Mouse (Mus musculus): ENCODE data around the gene Iqck. TPM values are rescaled to one million over a fixed set of nuclear protein-coding genes. Genes with fewer than 3 reads are reported as not detected.

The Iqck gene
- polyA plus RNA-seq, 1 experiment, result 0.84 TPM

GRCm38 (mm10) chr7:118911170-118911569 lies 55.6 kb downstream of the Iqck start:
- Histone ChIP-seq H3K4me2 (ENCODE audit: low read depth) (peak overlapping the region; percentile 34), H3K36me3 (ENCODE audit: control insufficient read depth, insufficient read depth) (no peaks in the 10 kb centered on the region), H3K4me3 (no peak overlapping the region), H3K79me2 (ENCODE audit: control insufficient read depth, insufficient read depth) (no peaks in the 10 kb centered on the region), H3ac (ENCODE audit: control insufficient read depth, insufficient read length) (no peak overlapping the region), H3K27me3 (ENCODE audit: control insufficient read depth, insufficient read depth, insufficient read length) (no peaks in the 10 kb centered on the region)
- no peak for TF ChIP-seq E2F4 (IDR thresholded peaks at IDR 0.05; ENCODE audit: insufficient read depth)
- TF ChIP-seq CEBPB (IDR thresholded peaks at IDR 0.05; ENCODE audit: insufficient read depth, poor library complexity, severe bottlenecking), result no peak
- no peak for TF ChIP-seq MAX (IDR thresholded peaks at IDR 0.05; ENCODE audit: low read depth)
- no peak for TF ChIP-seq USF1 (IDR thresholded peaks at IDR 0.05; ENCODE audit: low read depth)
- TF ChIP-seq TCF3 (IDR thresholded peaks at IDR 0.05; ENCODE audit: insufficient read length, low read depth), result no peak
- TF ChIP-seq TCF12 (IDR thresholded peaks at IDR 0.05; ENCODE audit: insufficient read depth, poor library complexity, severe bottlenecking), result no peak
- no peak for TF ChIP-seq MYOD1 (IDR thresholded peaks at IDR 0.05; ENCODE audit: control insufficient read depth in 1 of 3, insufficient read length in 2 of 3, low read depth in 2 of 3)
- no peak for TF ChIP-seq SRF (IDR thresholded peaks at IDR 0.05; ENCODE audit: control insufficient read depth, insufficient read length, low read depth)
- no peak for TF ChIP-seq MYOG (IDR thresholded peaks at IDR 0.05; ENCODE audit: control insufficient read depth in 1 of 3, insufficient read depth in 1 of 3, insufficient read length in 2 of 3, low read depth in 2 of 3)
- TF ChIP-seq REST (IDR thresholded peaks at IDR 0.05; ENCODE audit: insufficient read depth, insufficient read length), result no peak
- TF ChIP-seq POLR2AphosphoS2 (IDR thresholded peaks at IDR 0.05; ENCODE audit: insufficient read length, low read depth), result no peak
- no peak for TF ChIP-seq POLR2A (IDR thresholded peaks at IDR 0.05; ENCODE audit: insufficient read length, low read depth)

GRCm38 (mm10) chr7:118911571-118911970 lies 56.0 kb downstream of the Iqck start:
- Histone ChIP-seq H3K4me3 (no peak overlapping the region), H3K79me2 (ENCODE audit: control insufficient read depth, insufficient read depth) (no peaks in the 10 kb centered on the region), H3K27me3 (ENCODE audit: control insufficient read depth, insufficient read depth, insufficient read length) (no peaks in the 10 kb centered on the region), H3K4me2 (ENCODE audit: low read depth) (peak overlapping the region; percentile 34), H3K36me3 (ENCODE audit: control insufficient read depth, insufficient read depth) (no peaks in the 10 kb centered on the region), H3ac (ENCODE audit: control insufficient read depth, insufficient read length) (no peak overlapping the region)
- TF ChIP-seq MYOD1 (IDR thresholded peaks at IDR 0.05; ENCODE audit: control insufficient read depth in 1 of 3, insufficient read length in 2 of 3, low read depth in 2 of 3) (no peak), POLR2AphosphoS2 (IDR thresholded peaks at IDR 0.05; ENCODE audit: insufficient read length, low read depth) (no peak), REST (IDR thresholded peaks at IDR 0.05; ENCODE audit: insufficient read depth, insufficient read length) (no peak), CEBPB (IDR thresholded peaks at IDR 0.05; ENCODE audit: insufficient read depth, poor library complexity, severe bottlenecking) (peak; percentile 98), E2F4 (IDR thresholded peaks at IDR 0.05; ENCODE audit: insufficient read depth) (no peak), MYOG (IDR thresholded peaks at IDR 0.05; ENCODE audit: control insufficient read depth in 1 of 3, insufficient read depth in 1 of 3, insufficient read length in 2 of 3, low read depth in 2 of 3) (no peak), USF1 (IDR thresholded peaks at IDR 0.05; ENCODE audit: low read depth) (no peak), SRF (IDR thresholded peaks at IDR 0.05; ENCODE audit: control insufficient read depth, insufficient read length, low read depth) (no peak)

GRCm38 (mm10) chr7:118912049-118912490 lies 56.5 kb downstream of the Iqck start:
- H3K27me3 ChIP-seq (ENCODE audit: control insufficient read depth, insufficient read depth, insufficient read length), result no peaks in the 10 kb centered on the region
- H3K4me2 ChIP-seq (ENCODE audit: low read depth), result peak overlapping the region; percentile 34
- no peaks in the 10 kb centered on the region for H3K36me3 ChIP-seq (ENCODE audit: control insufficient read depth, insufficient read depth)
- no peaks in the 10 kb centered on the region for H3K79me2 ChIP-seq (ENCODE audit: control insufficient read depth, insufficient read depth)
- H3K4me3 ChIP-seq, result no peak overlapping the region
- TF ChIP-seq MAX (IDR thresholded peaks at IDR 0.05; ENCODE audit: low read depth) (no peak), TCF3 (IDR thresholded peaks at IDR 0.05; ENCODE audit: insufficient read length, low read depth) (no peak), TCF12 (IDR thresholded peaks at IDR 0.05; ENCODE audit: insufficient read depth, poor library complexity, severe bottlenecking) (no peak), MYOG (IDR thresholded peaks at IDR 0.05; ENCODE audit: control insufficient read depth in 1 of 3, insufficient read depth in 1 of 3, insufficient read length in 2 of 3, low read depth in 2 of 3) (no peak), POLR2A (IDR thresholded peaks at IDR 0.05; ENCODE audit: insufficient read length, low read depth) (no peak), USF1 (IDR thresholded peaks at IDR 0.05; ENCODE audit: low read depth) (no peak), SRF (IDR thresholded peaks at IDR 0.05; ENCODE audit: control insufficient read depth, insufficient read length, low read depth) (no peak), E2F4 (IDR thresholded peaks at IDR 0.05; ENCODE audit: insufficient read depth) (no peak), CEBPB (IDR thresholded peaks at IDR 0.05; ENCODE audit: insufficient read depth, poor library complexity, severe bottlenecking) (no peak), REST (IDR thresholded peaks at IDR 0.05; ENCODE audit: insufficient read depth, insufficient read length) (no peak), POLR2AphosphoS2 (IDR thresholded peaks at IDR 0.05; ENCODE audit: insufficient read length, low read depth) (no peak), MYOD1 (IDR thresholded peaks at IDR 0.05; ENCODE audit: control insufficient read depth in 1 of 3, insufficient read length in 2 of 3, low read depth in 2 of 3) (no peak)
- H3ac ChIP-seq (ENCODE audit: control insufficient read depth, insufficient read length), result no peak overlapping the region

GRCm38 (mm10) chr7:118914561-118915165 lies 59.1 kb downstream of the Iqck start:
- no peaks in the 10 kb centered on the region for H3K79me2 ChIP-seq (ENCODE audit: control insufficient read depth, insufficient read depth)
- no peak for TF ChIP-seq E2F4 (IDR thresholded peaks at IDR 0.05; ENCODE audit: insufficient read depth)
- no peak for TF ChIP-seq MYOG (IDR thresholded peaks at IDR 0.05; ENCODE audit: control insufficient read depth in 1 of 3, insufficient read depth in 1 of 3, insufficient read length in 2 of 3, low read depth in 2 of 3)
- TF ChIP-seq USF1 (IDR thresholded peaks at IDR 0.05; ENCODE audit: low read depth), result no peak
- no peak for TF ChIP-seq POLR2AphosphoS2 (IDR thresholded peaks at IDR 0.05; ENCODE audit: insufficient read length, low read depth)
- peak in 1 of 3 experiments; percentile 32 for TF ChIP-seq MYOD1 (IDR thresholded peaks at IDR 0.05; ENCODE audit: control insufficient read depth in 1 of 3, insufficient read length in 2 of 3, low read depth in 2 of 3)
- no peaks in the 10 kb centered on the region for H3K36me3 ChIP-seq (ENCODE audit: control insufficient read depth, insufficient read depth)
- H3K4me3 ChIP-seq, result no peak overlapping the region
- no peaks in the 10 kb centered on the region for H3K27me3 ChIP-seq (ENCODE audit: control insufficient read depth, insufficient read depth, insufficient read length)
- no peak overlapping the region for H3ac ChIP-seq (ENCODE audit: control insufficient read depth, insufficient read length)
- H3K4me2 ChIP-seq (ENCODE audit: low read depth), result no peak overlapping the region

Measured in myocyte (in vitro differentiated cells).